Mouse (Mus musculus) C2C12 (cell line): ENCODE results near the gene Prss21.

Experiments
- CTCF ChIP-seq: IDR thresholded peaks from one replicate; pipeline ENCODE4 v1.5.1; 2011; ENCODE audit not compliant: control insufficient read depth, insufficient read depth, insufficient read length
- MYOD1 ChIP-seq: IDR thresholded peaks from one replicate; pipeline ENCODE4 v1.6.1; 2011; ENCODE audit warnings: low read depth; ENCODE audit not compliant: control insufficient read depth, insufficient read length
- MYOG ChIP-seq: IDR thresholded peaks from one replicate; pipeline ENCODE4 v1.6.1; 2011; ENCODE audit not compliant: control insufficient read depth, insufficient read length; ENCODE audit errors: extremely low read depth

DNA sequence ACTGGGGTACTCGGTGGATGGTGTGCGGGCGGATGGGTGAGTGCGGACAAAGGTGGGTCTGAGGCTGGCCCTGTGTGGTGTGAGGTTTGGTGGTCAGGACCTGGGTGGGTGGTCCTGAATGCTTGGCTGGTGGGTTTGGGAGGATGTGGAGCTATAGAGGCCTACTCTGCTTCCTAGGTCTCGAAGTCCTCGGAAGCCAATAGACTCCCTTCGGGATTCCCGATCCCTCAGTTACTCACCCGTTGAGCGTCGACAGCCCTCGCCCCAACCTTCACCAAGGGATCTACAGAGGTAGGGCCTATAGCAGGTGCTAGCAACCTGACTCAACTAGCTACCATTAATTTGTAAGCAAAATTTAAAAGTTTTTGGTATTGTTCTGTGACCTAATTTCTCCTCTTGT lies 44.2 kb upstream of the Prss21 start:
- TF ChIP-seq MYOG (no peak), CTCF (no peak), MYOD1 (no peak)
